In the genomic region with DNA sequence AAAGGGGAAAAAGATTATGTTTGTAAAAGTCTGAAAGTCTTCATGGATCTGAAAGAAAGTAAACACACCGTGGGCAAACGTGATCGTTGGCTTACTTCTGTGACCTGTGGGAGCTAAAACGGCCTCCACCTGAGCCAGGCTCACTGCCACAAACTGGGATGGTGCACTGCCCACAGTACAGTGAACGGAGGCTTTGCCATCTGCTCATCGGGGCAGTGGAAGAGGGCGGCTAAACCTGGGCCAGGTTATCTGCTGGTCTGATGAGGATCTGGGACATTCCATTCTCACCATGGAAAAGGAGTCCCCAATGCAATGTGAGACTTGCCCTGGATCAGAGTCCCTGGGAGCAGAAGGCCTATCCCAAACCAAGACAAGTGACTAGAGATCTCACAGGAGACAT, we compare ENCODE assay signal across 18 mouse cellular contexts.
DNase-seq lines count a peak whose midpoint lies in the region; ATAC-seq lines count a peak whose summit lies in the region.
"Had no signal": no experiment of that assay in that cellular context is flagged by ENCODE, and none has a peak within 500 bp of the region (broad histone marks: within the 10 kb centered on the region; RNA-seq: fewer than 3 reads in every experiment).

No protein-coding gene starts in this region.

- H3K9me3 ChIP-seq in heart, embryonic 14.5 days (ENCODE audit: control insufficient read depth, low read length), result no peaks in the 10 kb centered on the region
- H3K9me3 ChIP-seq: G1E; limb, embryonic 15.5 days; neural tube, embryonic 12.5 days had no signal

- peak overlapping the region; percentile 79 to 82 for H3K27ac ChIP-seq in heart, embryonic 14.5 days (replicated peaks in 1 of 2; ENCODE audit: control insufficient read depth in 1 of 2, insufficient read depth in 1 of 2, low read depth in 2 of 2, low read length in 2 of 2)
- H3K27ac ChIP-seq: limb, embryonic 15.5 days; neural tube, embryonic 12.5 days had no signal

- intact Hi-C loops in heart, postnatal 25 days (cut with DNase I), result no loop called here

- no peak for DNase-seq in cerebellum, postnatal 4 days (ENCODE audit: low spot score in 2 of 2)
- no peak for DNase-seq in heart, postnatal 25 days (ENCODE audit: low spot score)
- peak; percentile 96 for DNase-seq in brain, adult 2 months (ENCODE audit: low read depth, low spot score)
- peak; percentile 74 to 78 for DNase-seq in cerebellum, postnatal 10 days
- no peak for DNase-seq in embryo, embryonic 10 days (ENCODE audit: low spot score)
- no peak for DNase-seq in kidney, postnatal 10 days
- DNase-seq: forebrain, postnatal 0 days; gastrocnemius, postnatal 14 days; kidney, adult 2 months; kidney, postnatal 36 days; lung, adult 18-20 months had no signal

- peaks cover 23% of the 10 kb centered on the region for H3K36me3 ChIP-seq in heart, embryonic 14.5 days (ENCODE audit: control insufficient read depth, insufficient read depth, low read length)
- H3K36me3 ChIP-seq: G1E; neural tube, embryonic 12.5 days had no signal

- no peaks in the 10 kb centered on the region; the same call in 1 of the 2 replicates for H3K27me3 ChIP-seq in heart, embryonic 14.5 days (ENCODE audit: control insufficient read depth, insufficient read depth, low read length)
- H3K27me3 ChIP-seq: limb, embryonic 15.5 days; neural tube, embryonic 12.5 days had no signal

- H3K4me2 ChIP-seq in heart, embryonic 14.5 days (ENCODE audit: low read length), result no peak overlapping the region
- H3K4me2 ChIP-seq: limb, embryonic 15.5 days; neural tube, embryonic 12.5 days had no signal

- H3K4me3 ChIP-seq in heart, embryonic 14.5 days (ENCODE audit: control insufficient read depth in 1 of 2, insufficient read depth in 1 of 2, low read depth in 1 of 2, low read length in 2 of 2), result no peak overlapping the region
- H3K4me3 ChIP-seq: erythroblast, embryonic 14.5 days; limb, embryonic 15.5 days; neural tube, embryonic 12.5 days had no signal

- no peak overlapping the region for H3K9ac ChIP-seq in heart, embryonic 14.5 days (ENCODE audit: low read length)
- H3K9ac ChIP-seq: forebrain, postnatal 0 days; limb, embryonic 15.5 days; neural tube, embryonic 12.5 days had no signal

- ATAC-seq in cerebellum, adult (ENCODE audit: insufficient number of reproducible peaks, low FRiP score, low TSS enrichment), result peak; percentile 96
- ATAC-seq in heart, embryonic 14.5 days (ENCODE audit: insufficient number of reproducible peaks, insufficient read depth, low FRiP score, low read depth), result no peak
- ATAC-seq: CD4-positive, CD25-positive, alpha-beta regulatory T cell, adult 4 months; forebrain, postnatal 0 days had no signal

- H3K4me1 ChIP-seq in heart, embryonic 14.5 days (ENCODE audit: control insufficient read depth in 2 of 2, insufficient read depth in 2 of 2, low read length in 2 of 2), result peaks cover 21 to 42% of the 10 kb centered on the region in 2 experiments
- H3K4me1 ChIP-seq: limb, embryonic 15.5 days; neural tube, embryonic 12.5 days had no signal

- WGBS in heart, embryonic 14.5 days, result 83% methylated on average over 7 of the region's 7 CpGs

Comparison
In these comparisons a context has a peak if more than half of its experiments do, and no peak if none do; other contexts are left out.
1. DNase-seq: peak in brain, adult 2 months (single experiment) and cerebellum, postnatal 10 days (2 of 2); none in cerebellum, postnatal 4 days (0 of 2), heart, postnatal 25 days (single experiment), embryo, embryonic 10 days (single experiment) and kidney, postnatal 10 days (single experiment).